Comparison of ENCODE assay signal across 15 mouse cellular contexts in the genomic region with DNA sequence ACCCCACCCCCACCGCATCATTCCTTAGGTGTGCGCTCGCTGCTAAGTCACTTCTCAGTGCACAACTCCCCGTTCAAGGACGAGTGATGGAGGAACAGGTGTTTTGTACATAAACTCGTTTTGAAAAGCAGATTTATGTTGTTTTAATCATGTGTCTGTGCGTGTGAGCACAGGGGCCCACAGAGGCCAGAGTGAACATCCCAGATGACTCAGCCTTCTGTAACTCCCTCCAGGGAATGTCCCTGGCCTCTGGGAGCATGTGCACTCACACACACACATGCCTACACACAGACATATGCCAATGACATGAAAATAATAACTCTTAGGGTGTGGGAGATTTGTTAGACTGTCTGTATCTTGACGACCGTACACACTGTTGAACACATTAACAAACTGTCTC.
"Had no signal": no experiment of that assay in that cellular context is flagged by ENCODE, and none has a peak within 500 bp of the region (broad histone marks: within the 10 kb centered on the region; RNA-seq: fewer than 3 reads in every experiment).

No protein-coding gene starts in this region.

- DNase-seq: liver, postnatal 0 days; lung, adult 2 months; lung, postnatal 4 days; right cerebral cortex, postnatal 14 days; thymus, adult 18-20 months; thymus, postnatal 14 days; thymus, postnatal 36 days had no signal

- H3K27me3 ChIP-seq: lung, embryonic 15.5 days; midbrain, embryonic 12.5 days; midbrain, embryonic 15.5 days; neural tube, embryonic 12.5 days; stomach, embryonic 15.5 days had no signal

- H3K4me1 ChIP-seq: lung, embryonic 15.5 days; midbrain, embryonic 15.5 days; neural tube, embryonic 12.5 days had no signal

- H3K36me3 ChIP-seq: midbrain, embryonic 15.5 days; neural tube, embryonic 12.5 days; stomach, embryonic 15.5 days had no signal

- H3K9ac ChIP-seq: liver, postnatal 0 days; lung, embryonic 15.5 days; midbrain, embryonic 12.5 days; midbrain, embryonic 15.5 days; neural tube, embryonic 12.5 days; stomach, embryonic 15.5 days had no signal

- H3K27ac ChIP-seq: lung, embryonic 15.5 days; midbrain, embryonic 10.5 days; midbrain, embryonic 12.5 days; midbrain, embryonic 15.5 days; neural tube, embryonic 12.5 days; stomach, embryonic 15.5 days; stomach, postnatal 0 days had no signal

- H3K9me3 ChIP-seq: lung, embryonic 15.5 days; midbrain, embryonic 10.5 days; midbrain, embryonic 12.5 days; midbrain, embryonic 15.5 days; neural tube, embryonic 12.5 days; stomach, embryonic 15.5 days had no signal

- H3K4me2 ChIP-seq: lung, embryonic 15.5 days; midbrain, embryonic 12.5 days; midbrain, embryonic 15.5 days; neural tube, embryonic 12.5 days; stomach, embryonic 15.5 days had no signal

- H3K4me3 ChIP-seq: lung, embryonic 15.5 days; midbrain, embryonic 10.5 days; midbrain, embryonic 12.5 days; midbrain, embryonic 15.5 days; neural tube, embryonic 12.5 days; stomach, embryonic 15.5 days had no signal

- ATAC-seq: liver, postnatal 0 days; lung, postnatal 0 days; midbrain, embryonic 15.5 days had no signal
